Mouse (Mus musculus): ENCODE results near the gene Entpd3.
A peak's percentile ranks its signal among the peaks of the same experiment; 100 is the strongest.

Entpd3 gene

GRCm38 (mm10) chr9:120579808-120580207 lies 40.2 kb downstream of the Entpd3 start:
- no peak for DNase-seq (ENCODE audit: extremely low read depth, low read depth)

- DNase-seq (ENCODE audit: extremely low read depth, low read depth) = peak; percentile 72
These were observed 42.5 kb downstream of the Entpd3 start for GRCm38 (mm10) chr9:120581941-120582618.

GRCm38 (mm10) chr9:120582619-120583308 lies 43.1 kb downstream of the Entpd3 start:
- DNase-seq (ENCODE audit: extremely low read depth, low read depth) = peak; percentile 92

- DNase-seq (ENCODE audit: extremely low read depth, low read depth) = no peak
These were observed 43.7 kb downstream of the Entpd3 start for GRCm38 (mm10) chr9:120583314-120583713.

GRCm38 (mm10) chr9:120586546-120586945 lies 46.9 kb downstream of the Entpd3 start:
- DNase-seq (ENCODE audit: extremely low read depth, low read depth) = no peak

GRCm38 (mm10) chr9:120591490-120591889 lies 51.9 kb downstream of the Entpd3 start:
- DNase-seq (ENCODE audit: extremely low read depth, low read depth) = peak; percentile 69

GRCm38 (mm10) chr9:120593383-120594101 lies 53.9 kb downstream of the Entpd3 start:
- DNase-seq (ENCODE audit: extremely low read depth, low read depth) = no peak

- DNase-seq (ENCODE audit: extremely low read depth, low read depth) = no peak
These were observed 55.2 kb downstream of the Entpd3 start for GRCm38 (mm10) chr9:120594839-120595238.

- no peak for DNase-seq (ENCODE audit: extremely low read depth, low read depth)
These were observed 55.7 kb downstream of the Entpd3 start for GRCm38 (mm10) chr9:120595306-120595705.

GRCm38 (mm10) chr9:120601488-120602171 lies 62.0 kb downstream of the Entpd3 start:
- DNase-seq (ENCODE audit: extremely low read depth, low read depth) = peak; percentile 89

GRCm38 (mm10) chr9:120602172-120602838 lies 62.7 kb downstream of the Entpd3 start:
- peak; percentile 44 for DNase-seq (ENCODE audit: extremely low read depth, low read depth)

GRCm38 (mm10) chr9:120602839-120603511 lies 63.4 kb downstream of the Entpd3 start:
- peak; percentile 37 for DNase-seq (ENCODE audit: extremely low read depth, low read depth)

- DNase-seq (ENCODE audit: extremely low read depth, low read depth) = no peak
These were observed 63.9 kb downstream of the Entpd3 start for GRCm38 (mm10) chr9:120603512-120603908.

- no peak for DNase-seq (ENCODE audit: extremely low read depth, low read depth)
These were observed 64.3 kb downstream of the Entpd3 start for GRCm38 (mm10) chr9:120603956-120604355.

- DNase-seq (ENCODE audit: extremely low read depth, low read depth) = no peak
These were observed 71.4 kb downstream of the Entpd3 start for GRCm38 (mm10) chr9:120611055-120611454.

GRCm38 (mm10) chr9:120614059-120614458 lies 74.4 kb downstream of the Entpd3 start:
- DNase-seq (ENCODE audit: extremely low read depth, low read depth) = no peak
